Mouse (Mus musculus) C2C12 (cell line): ENCODE results near the gene Hoxd13. TPM values are rescaled to one million over a fixed set of nuclear protein-coding genes. Genes with fewer than 3 reads are reported as not detected.

Source experiments
- H3K27me3 ChIP-seq: one replicate; pipeline ENCODE4 v1.6.1; 2011; ENCODE audit not compliant: control insufficient read depth, insufficient read depth, insufficient read length
- H3K36me3 ChIP-seq: one replicate; pipeline ENCODE4 v1.6.1; 2011; ENCODE audit not compliant: control insufficient read depth, insufficient read depth
- H3K4me3 ChIP-seq: one replicate; pipeline ENCODE4 v1.5.1; 2011; ENCODE audit warnings: mild to moderate bottlenecking, control low read depth; ENCODE audit not compliant: poor library complexity, insufficient read depth, severe bottlenecking
- H3K79me2 ChIP-seq: one replicate; pipeline ENCODE4 v1.6.1; 2011; ENCODE audit not compliant: control insufficient read depth, insufficient read depth
- H3K79me3 ChIP-seq: one replicate; pipeline ENCODE4 v1.6.1; 2011; ENCODE audit warnings: low read depth, control low read depth
- H3ac ChIP-seq: one replicate; pipeline ENCODE3; 2011; ENCODE audit warnings: low read depth; ENCODE audit not compliant: control insufficient read depth, insufficient read length
- CEBPB ChIP-seq: IDR thresholded peaks from one replicate; pipeline ENCODE4 v1.6.1; 2011; ENCODE audit warnings: low read depth, mild to moderate bottlenecking, control low read depth, moderate library complexity
- CTCF ChIP-seq: IDR thresholded peaks from one replicate; pipeline ENCODE4 v1.5.1; 2011; ENCODE audit not compliant: control insufficient read depth, insufficient read depth, insufficient read length
- FOSL1 ChIP-seq: IDR thresholded peaks from one replicate; pipeline ENCODE4 v1.8.0; 2011; ENCODE audit warnings: mild to moderate bottlenecking, low read length; ENCODE audit not compliant: poor library complexity, insufficient read depth, severe bottlenecking
- MAX ChIP-seq: IDR thresholded peaks from one replicate; pipeline ENCODE4 v1.6.1; 2011; ENCODE audit warnings: mild to moderate bottlenecking, control low read depth
- MYOD1 ChIP-seq: IDR thresholded peaks from one replicate; pipeline ENCODE4 v1.6.1; 2011; ENCODE audit warnings: low read depth; ENCODE audit not compliant: control insufficient read depth, insufficient read length
- MYOG ChIP-seq: IDR thresholded peaks from one replicate; pipeline ENCODE4 v1.6.1; 2011; ENCODE audit not compliant: control insufficient read depth, insufficient read length; ENCODE audit errors: extremely low read depth
- USF1 ChIP-seq: IDR thresholded peaks from one replicate; pipeline ENCODE4 v1.6.1; 2011; ENCODE audit warnings: low read depth, mild to moderate bottlenecking, control low read depth, moderate library complexity
- polyA plus RNA-seq: library from polyadenylated mRNA; unstranded; fragments of >200 nt; fragmentation: generic; extraction: Trizol; gene quantifications from one replicate; pipeline ENCODE4 v1.2.1, GENCODE M21; 2012; ENCODE audit warnings: missing spikeins

Gene Hoxd13
- polyA plus RNA-seq, 1 experiment = not detected

DNA sequence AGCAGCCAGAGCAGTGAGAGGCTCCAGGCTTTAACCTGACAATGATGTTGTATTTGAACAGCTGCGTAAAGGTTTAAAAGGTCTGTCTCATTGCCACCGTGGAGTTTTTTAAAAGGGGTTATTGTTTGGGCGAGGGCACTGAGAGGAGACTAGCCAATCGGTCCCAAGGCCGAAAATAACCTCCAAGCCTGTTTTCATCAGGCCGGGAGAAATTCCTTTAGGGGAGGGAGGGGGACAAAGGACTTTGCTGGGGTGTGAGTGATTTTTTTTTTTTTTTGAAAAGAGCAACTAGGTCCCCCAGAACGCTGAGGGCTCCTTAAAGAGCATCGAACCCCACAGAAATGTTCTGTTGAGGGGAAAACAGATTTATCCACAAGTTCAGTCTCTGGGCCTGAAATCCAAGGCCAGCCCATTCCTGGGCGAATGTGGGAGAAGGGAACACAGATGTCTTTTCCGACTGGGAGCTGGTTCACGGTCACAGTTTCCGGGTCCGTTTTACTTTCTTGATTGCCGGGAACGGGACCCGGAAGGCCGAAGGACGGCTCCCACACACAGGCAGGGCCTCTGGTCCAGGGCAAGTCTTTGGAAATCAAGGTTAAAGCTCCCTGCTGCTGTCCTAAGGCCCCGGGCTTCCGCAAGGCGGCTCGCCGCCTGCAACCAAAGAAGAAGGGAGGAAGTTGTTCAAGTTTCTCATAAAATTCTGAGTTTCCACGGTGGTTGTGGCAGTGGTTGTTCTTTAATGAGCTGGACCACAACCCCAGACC lies 21.6 kb downstream of the Hoxd13 start:
- TF ChIP-seq MYOG = no peak
- TF ChIP-seq CTCF = no peak
- no peak for TF ChIP-seq FOSL1
- Histone ChIP-seq H3K36me3 (no peaks in the 10 kb centered on the region), H3K79me2 (no peaks in the 10 kb centered on the region), H3K79me3 (no peaks in the 10 kb centered on the region), H3K27me3 (peaks cover 65% of the 10 kb centered on the region), H3K4me3 (no peak overlapping the region), H3ac (no peak overlapping the region)

DNA sequence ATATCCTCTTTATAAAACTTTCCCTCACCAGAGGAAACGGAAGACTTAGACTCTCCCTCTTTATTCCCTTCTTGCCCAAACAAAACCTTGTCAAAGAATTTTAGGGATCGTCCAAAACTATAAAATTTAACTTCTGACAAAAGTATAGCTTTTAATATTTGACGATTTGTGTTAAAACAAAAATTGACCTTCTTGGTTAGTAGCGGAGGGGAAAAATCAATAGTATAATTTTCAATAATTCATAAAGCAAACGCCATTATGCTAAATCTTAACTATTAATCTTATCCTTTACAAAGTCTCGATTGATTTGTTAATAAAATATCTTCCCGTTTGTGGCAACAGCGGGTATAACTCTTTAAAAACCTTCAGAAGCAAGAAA lies 22.2 kb downstream of the Hoxd13 start:
- no peaks in the 10 kb centered on the region for H3K36me3 ChIP-seq
- H3K4me3 ChIP-seq = no peak overlapping the region
- H3K79me2 ChIP-seq = no peaks in the 10 kb centered on the region
- TF ChIP-seq USF1 (no peak), CEBPB (no peak), MYOD1 (no peak), MAX (no peak), MYOG (no peak), FOSL1 (no peak), CTCF (no peak)
- H3K79me3 ChIP-seq = no peaks in the 10 kb centered on the region
- H3K27me3 ChIP-seq = peaks cover 63% of the 10 kb centered on the region
- H3ac ChIP-seq = no peak overlapping the region

DNA sequence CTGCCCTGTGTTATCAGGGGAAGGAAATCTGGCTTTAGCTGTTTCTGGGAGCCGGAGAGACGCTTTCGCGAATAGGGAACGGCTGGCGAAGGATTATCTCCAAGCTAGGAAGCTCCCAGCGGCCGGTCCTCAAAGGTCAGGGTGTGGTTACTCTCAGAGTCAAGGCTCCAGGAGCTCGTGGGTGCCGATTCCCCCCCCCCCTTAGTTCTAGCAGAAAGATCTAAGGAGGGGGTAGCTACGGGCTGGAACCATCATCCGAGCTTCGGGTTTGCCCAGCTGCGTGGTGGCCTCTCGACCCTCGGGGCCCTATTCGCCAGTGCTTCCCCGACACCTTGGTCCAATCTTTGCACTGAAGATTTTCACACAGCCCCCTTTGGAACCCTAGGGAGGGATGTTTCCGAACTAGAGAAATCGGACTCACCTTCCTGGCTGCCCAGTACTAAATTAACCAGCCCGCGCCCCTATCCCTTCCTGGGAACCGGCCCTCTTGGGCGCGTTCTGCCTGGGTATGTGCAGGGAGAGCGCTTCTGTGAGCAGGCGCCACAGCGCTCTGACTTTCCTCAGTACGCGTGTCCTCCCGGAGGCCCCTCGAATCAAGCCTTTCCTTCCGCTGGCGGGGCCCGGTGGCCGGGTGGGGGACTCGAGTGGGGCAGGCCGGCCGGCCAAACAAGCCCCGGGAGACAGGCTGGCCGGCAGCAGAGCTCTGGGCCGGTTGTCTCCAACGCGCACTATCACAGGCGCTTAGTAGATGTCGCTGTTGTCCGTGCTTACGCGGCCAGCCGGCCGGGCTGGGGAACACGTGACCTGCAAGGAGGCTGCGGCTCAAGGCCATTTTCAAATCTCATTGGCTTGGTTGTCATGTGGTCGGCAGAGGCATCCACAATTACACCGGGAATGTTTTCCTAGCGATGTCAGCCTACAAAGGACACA lies 23.2 kb downstream of the Hoxd13 start, which contains the start of gene Hoxd10:
Hoxd10 (plus strand) TSS at position 903 of the 930 bp plus-strand sequence.
- no peak within 1 kb of the TSS for H3K4me3 ChIP-seq
- TF ChIP-seq MYOD1 (no peak), FOSL1 (no peak), CEBPB (no peak)
- no peak within 1 kb of the TSS for H3ac ChIP-seq
- no peaks in the 10 kb centered on the region for H3K79me3 ChIP-seq
- H3K36me3 ChIP-seq = no peaks in the 10 kb centered on the region
- no peaks in the 10 kb centered on the region for H3K79me2 ChIP-seq
- peaks cover 68% of the 10 kb centered on the region for H3K27me3 ChIP-seq

DNA sequence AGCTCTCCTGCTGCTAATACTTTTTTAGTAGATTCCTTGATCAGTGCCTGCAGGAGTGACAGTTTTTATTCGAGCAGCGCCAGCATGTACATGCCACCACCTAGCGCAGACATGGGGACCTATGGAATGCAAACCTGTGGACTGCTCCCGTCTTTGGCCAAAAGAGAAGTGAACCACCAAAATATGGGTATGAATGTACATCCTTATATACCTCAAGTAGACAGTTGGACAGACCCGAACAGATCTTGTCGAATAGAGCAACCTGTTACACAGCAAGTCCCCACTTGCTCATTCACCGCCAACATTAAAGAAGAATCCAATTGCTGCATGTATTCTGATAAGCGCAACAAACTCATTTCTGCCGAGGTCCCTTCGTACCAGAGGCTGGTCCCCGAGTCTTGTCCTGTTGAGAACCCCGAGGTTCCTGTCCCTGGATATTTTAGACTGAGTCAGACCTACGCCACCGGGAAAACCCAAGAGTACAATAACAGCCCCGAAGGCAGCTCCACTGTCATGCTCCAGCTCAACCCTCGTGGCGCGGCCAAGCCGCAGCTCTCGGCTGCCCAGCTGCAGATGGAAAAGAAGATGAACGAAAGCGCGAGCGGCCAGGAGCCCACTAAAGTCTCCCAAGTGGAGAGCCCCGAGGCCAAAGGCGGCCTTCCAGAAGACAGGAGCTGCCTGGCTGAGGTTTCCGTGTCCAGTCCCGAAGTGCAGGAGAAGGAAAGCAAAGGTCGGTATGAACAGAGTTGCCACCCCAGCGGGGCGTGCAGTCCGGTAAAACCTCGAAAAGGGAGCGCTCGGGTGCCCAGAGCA lies 24.1 kb downstream of the Hoxd13 start:
- TF ChIP-seq CEBPB (no peak), MYOG (no peak), USF1 (no peak), CTCF (no peak), MYOD1 (no peak), MAX (no peak), FOSL1 (no peak)
- H3K36me3 ChIP-seq = no peaks in the 10 kb centered on the region
- H3K79me3 ChIP-seq = no peaks in the 10 kb centered on the region
- H3K4me3 ChIP-seq = no peak overlapping the region
- H3ac ChIP-seq = no peak overlapping the region
- H3K27me3 ChIP-seq = peaks cover 71% of the 10 kb centered on the region
- H3K79me2 ChIP-seq = no peaks in the 10 kb centered on the region

DNA sequence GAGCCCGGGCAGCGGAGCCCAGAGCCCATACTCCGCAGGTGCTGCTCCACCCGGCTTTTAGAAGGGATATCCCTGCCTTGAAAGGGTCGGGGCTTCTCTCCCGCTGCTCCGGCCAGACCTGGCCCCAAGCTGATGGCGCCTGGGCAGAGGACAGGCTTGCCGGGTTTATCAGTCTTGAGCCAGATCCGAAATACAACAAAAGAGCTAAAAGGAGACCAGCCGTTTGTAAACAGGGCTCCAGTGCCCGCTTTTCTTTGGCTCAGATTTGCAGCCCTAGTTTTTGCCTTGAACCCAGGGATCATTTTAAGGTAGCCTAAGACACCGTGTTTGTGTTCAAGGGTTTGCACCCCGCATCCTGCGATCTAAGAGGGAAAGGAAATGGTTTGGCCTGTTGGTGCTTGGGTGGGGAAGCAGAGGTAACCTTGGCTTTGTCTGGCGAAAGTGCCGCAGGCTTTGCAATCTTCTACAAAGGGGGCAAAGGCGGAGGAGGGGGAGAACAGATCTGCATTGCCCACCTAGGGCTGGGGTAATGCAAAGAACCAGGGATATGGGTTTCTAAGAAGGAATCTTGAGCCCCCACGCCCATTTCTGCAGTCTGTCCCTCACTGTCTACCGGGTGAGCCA lies 24.8 kb downstream of the Hoxd13 start:
- Histone ChIP-seq H3K79me2 (no peaks in the 10 kb centered on the region), H3K27me3 (peaks cover 71% of the 10 kb centered on the region), H3ac (no peak overlapping the region), H3K36me3 (no peaks in the 10 kb centered on the region), H3K79me3 (no peaks in the 10 kb centered on the region), H3K4me3 (no peak overlapping the region)
- TF ChIP-seq MAX (no peak), MYOG (no peak), MYOD1 (no peak), USF1 (no peak), CEBPB (no peak), CTCF (no peak), FOSL1 (no peak)
